Mouse (Mus musculus) liver, adult 2 months (tissue): Measurements from ENCODE around the gene Dgkg.

Experiments
- CTCF ChIP-seq: fragments of 200-500 bp; IDR thresholded peaks from 2 replicates; pipeline ENCODE4 v1.5.1; 2011; ENCODE audit warnings: low read depth, low read length, control low read depth
- POLR2A ChIP-seq: fragments of 200-500 bp; IDR thresholded peaks from 2 replicates; pipeline ENCODE4 v1.6.1; 2011; ENCODE audit warnings: low read length, control low read depth; ENCODE audit not compliant: insufficient read depth; ENCODE audit errors: extremely low read depth

- no peak for TF ChIP-seq POLR2A
- no peak for TF ChIP-seq CTCF
These were observed 71.5 kb downstream of the Dgkg start for GRCm38 (mm10) chr16:22585523-22585922.
